Mouse (Mus musculus) spleen, adult 12 weeks (tissue): ENCODE measurements around the gene Vipr2.

Experiments used
- DNase-seq: peaks from one replicate; pipeline ENCODE4 v3.0.0; 2022; ENCODE audit warnings: low spot score

Gene Vipr2

DNA sequence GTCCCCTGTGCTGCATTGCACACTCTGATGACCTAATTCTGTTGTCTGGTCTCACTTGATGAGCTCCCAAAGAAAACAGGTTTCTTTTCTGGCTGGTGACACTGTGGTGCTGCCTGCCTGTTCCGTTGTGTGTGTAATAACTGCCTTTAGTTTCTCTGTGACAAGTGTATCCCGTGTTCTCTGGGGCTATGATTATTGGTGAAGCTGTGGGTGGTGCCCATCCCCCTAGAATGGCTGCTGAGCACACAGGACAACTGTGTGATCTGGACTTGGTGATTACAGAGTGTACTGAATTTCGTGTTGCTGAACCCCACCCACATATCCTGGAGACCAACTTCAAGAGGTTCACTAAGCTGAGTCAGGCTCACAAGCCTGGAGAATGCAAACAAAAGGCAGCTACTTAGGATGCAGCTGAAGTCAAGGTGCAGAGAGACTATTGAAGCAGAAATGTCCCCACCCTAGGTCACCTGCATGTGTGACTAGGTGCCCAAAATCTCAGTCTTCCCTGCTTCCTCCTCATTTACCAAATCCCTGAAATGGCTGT, 18.9 kb downstream of the Vipr2 start:
- no peak for DNase-seq

DNA sequence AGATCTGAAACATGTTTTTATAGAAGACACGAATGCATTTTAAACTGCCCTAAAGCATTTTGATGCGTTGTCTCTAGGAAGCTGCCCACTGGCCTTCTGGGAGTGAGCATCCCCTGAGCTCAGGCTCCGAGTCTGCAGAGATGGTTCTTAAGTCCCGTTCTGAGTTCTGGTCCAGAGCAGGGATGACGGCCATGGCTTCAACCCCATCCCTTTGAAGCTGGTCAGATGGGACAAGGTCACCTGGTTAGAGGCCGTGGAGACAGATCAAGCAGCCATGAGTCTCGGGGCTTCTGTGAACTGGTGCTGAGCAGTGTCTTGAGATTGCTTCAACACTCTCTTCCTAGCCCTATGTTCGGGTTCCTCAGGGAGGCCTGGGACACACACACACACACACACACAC, 19.6 kb downstream of the Vipr2 start:
- no peak for DNase-seq

DNA sequence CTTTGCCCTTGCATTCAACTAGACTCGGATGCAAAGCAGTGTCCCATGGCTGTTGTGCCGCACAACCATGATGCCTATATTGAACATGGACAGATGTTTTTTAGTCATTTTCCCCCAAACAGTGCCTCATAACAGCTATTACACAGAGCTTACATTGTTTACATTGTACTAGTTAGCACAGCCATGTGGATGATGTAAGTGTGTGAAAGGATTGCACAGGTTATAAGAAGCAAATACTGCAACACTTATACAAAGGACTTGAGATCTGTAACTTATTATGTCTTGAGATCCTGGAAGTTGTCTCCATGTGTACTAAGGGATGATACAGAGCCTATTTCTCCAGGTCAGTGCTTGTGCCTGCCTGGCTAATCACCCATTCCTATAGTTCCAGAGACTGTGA, 24.4 kb downstream of the Vipr2 start:
- no peak for DNase-seq

DNA sequence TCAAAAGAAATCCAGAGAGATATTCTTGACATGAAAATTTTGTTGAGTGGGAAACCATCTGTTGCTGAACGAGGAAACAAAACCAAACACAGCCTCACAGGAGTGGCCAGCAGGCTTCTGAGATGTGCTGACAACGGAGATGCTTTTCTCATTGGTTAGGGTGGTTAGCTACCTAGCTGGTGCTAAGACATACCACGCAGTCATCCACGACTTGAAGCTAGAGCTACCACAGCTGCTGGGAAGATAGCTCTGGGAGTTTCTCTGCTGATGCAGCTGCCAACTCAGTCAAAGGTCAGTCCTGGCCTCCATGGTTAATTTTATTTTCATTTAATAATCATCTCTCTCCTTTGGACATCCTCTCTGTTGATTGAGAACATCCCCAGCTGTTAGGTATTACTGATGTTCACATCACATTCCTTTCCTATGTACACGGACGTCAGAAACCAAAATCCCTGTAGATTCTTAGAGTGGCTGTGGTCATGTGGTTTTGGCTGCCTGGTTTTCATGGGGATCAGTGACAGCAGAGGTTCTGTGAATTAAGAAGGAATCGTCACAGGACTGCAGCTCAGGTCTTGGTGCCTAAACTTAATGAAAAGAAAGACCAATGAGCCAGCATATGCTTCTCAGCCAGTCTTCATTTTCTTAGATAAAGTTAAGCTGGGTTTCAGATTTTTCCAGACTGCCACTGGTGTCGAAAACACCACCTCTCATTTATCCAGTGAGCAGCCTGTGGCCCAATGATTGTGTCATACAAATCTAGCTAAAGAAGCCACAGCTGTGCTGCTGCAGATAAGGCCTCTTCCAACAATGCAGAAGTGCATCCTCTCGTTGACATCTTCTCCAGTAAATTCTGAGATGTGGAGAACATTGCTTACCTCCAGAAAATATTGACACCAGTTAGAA, 32.2 kb downstream of the Vipr2 start:
- DNase-seq = no peak

DNA sequence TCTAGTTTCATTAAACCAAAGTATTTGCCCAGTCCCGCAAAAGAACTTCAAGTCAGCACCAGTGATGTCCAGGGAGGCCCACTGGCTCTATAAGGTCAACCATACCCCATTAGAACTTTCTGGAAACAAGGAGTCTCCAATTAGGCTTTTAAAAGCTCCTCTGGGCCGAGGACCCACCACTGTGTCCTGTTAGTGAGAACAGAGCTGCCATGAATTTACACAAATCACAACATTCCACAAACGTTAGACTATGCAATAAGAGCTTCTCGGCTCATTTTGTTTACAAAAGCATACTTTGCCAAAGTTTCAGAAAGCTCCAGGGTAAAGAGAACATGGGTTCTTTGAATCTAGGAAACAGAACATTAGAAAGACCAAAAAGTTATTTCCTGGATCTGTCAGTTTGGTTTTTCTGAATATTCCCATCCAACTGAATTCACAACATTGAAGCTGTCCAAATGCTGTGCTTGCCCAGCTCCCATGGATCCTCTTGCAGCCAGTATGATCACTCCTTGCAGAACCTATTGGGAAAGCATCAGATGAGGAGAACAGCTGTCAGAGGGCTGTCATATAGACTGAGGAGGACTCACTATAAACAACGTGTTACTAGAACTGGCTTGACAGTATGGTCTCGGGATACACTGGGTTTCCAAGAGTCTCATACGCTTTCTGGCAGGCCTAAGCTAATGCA, 33.6 kb downstream of the Vipr2 start:
- no peak for DNase-seq

DNA sequence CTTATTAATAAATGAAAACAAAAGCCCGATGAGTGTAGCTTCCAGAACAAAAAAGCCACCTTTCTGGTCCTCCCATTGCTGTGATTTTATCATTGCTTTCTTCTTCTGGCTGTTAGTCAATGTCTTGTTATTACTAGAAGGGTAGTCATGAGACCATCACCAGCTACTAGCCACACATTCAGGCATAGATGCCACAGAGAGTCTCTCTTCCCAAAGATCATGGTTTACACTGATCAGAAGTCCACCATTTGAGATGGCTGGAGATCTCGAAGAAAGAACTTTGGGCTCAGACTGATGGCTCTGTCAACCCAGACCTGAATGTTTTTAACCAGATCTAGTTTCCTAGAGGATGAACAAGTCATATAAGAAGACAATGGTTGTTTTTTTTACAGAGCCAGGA, 38.3 kb downstream of the Vipr2 start:
- no peak for DNase-seq

DNA sequence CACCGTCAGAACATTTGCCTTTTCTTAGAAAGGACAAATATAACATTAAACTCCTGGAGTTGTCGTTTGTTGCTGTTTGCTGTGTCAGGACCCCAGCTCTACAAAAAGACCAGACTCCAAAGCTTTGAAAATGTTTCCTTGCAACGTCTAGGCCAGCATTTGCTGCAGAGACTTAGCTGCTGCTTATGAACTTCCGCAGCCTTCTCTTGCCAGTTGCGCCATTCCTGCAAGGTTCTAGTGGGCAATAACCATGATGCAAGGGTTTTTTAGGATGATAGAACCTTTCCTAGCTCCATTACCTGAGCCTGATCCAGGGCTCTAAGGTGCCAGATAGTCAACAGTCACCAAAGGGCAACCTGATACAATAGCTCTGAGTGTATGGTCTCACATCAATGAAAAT, 38.9 kb downstream of the Vipr2 start:
- no peak for DNase-seq

DNA sequence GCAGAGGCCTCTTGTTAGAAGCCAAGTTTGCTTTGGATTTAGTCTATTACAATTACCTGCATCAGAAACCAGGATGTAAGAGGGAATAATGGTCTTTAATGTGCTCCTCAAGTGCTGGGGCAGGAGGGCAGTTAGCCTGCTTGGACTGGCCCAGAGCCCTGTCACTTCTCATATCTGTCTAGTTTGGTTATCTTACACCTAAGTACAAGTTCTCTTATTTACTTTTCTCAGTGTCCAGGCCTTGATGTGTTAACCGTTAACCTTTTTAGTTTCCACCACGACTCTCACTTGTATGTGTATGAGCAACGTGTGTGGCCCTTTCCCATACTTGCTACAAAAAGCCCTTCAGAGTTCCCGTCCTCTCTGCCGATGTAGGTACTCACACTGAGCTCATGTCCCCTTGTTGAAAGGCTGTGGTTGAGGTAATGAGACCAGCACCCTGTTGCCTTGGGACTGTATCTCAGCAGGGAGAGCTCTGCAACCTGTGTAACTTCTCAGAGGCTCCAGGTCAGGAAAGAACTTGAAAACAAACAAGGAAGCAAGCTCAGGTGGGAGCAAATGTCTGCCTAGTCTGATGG, 39.9 kb downstream of the Vipr2 start:
- DNase-seq = no peak

DNA sequence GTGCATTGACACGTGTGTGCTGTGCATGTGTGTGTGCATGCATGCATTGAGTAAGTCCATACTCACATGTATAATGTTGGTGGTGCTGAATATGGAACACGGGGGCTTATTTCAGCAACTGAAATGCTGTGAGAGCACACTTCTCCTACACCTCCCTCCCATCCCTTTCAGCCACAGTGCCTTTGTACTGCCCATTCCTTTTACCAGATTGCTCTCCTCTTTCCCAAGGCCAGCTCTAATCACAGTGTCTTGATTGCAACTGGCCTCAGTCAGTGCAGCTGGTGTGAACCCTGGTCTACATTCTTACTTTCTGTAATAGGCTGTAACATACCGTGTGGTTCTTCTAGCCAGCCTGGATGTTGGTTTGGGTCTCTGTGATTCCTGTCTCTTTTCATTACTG, 41.5 kb downstream of the Vipr2 start:
- no peak for DNase-seq

DNA sequence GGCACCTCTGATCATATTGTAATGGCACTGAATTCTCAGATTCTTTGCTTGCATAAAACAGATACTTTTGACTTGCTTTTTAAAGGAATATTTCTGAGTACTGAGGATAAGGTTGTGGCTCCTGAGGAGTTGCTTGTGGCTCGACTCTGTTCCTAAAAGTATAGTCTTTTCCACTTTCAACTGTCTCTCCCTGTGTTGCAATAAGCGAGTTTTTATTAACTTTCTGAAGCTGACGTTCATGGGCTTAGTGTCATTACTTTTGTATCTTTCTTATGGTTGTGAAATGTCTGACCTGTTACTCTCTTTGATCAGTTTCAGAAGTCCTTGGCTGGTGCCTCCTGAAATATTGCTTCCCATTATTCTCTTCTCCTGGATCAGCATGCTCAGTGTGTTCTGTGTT, 46.3 kb downstream of the Vipr2 start:
- DNase-seq = no peak

DNA sequence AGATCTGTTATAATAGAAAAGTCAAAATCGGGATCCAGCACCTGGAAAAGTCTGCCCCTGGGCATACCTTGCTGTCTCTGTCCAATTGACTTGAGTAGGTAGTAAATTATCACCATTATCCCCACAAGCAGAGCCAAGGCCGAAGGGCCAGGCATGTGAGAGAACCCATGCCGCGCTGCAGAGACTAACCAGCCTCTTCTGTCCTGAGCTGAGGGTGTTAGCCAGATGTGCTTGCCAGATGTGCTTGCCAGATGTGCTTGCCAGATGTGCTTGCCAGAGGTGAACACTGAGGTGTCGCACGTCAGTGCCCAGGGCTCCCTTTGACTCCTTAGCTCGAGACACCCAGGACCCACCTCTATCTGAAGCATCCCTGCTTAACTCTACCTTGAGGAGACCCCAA, 53.4 kb downstream of the Vipr2 start:
- no peak for DNase-seq

DNA sequence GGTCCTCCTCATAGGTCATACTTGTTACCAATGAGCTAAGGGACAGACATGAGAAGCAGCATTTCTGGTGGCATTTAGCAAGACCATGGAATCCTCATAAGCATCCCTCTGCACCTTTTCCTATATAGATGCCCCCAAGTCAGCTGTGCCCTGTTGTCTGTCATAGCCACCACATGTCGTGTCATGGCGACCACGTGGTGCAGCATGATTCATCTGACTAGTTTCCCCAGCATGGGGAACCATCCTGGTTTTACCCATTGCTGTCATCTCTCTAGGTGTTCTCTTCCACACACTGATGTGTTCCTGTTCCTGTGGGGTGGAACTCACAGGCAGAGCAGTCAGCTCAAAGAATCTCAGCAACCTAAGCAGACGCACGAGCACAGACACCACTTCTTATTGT, 55.4 kb downstream of the Vipr2 start:
- no peak for DNase-seq

DNA sequence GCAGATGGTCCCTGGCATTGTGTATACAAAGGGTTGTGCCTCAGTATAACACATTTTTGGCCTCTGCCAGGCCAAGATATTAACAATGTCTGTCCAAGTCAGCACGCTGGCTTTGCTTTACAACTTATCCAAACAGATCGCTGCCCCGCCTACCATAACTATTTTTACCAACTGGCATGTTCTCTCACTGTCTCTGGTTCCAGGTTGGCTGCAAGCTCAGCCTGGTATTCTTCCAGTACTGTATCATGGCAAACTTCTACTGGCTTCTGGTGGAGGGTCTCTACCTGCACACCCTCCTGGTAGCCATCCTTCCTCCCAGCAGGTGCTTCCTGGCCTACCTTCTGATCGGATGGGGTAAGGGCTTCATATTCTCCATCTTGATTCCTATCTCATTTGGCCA, 58.4 kb downstream of the Vipr2 start:
- no peak for DNase-seq

DNA sequence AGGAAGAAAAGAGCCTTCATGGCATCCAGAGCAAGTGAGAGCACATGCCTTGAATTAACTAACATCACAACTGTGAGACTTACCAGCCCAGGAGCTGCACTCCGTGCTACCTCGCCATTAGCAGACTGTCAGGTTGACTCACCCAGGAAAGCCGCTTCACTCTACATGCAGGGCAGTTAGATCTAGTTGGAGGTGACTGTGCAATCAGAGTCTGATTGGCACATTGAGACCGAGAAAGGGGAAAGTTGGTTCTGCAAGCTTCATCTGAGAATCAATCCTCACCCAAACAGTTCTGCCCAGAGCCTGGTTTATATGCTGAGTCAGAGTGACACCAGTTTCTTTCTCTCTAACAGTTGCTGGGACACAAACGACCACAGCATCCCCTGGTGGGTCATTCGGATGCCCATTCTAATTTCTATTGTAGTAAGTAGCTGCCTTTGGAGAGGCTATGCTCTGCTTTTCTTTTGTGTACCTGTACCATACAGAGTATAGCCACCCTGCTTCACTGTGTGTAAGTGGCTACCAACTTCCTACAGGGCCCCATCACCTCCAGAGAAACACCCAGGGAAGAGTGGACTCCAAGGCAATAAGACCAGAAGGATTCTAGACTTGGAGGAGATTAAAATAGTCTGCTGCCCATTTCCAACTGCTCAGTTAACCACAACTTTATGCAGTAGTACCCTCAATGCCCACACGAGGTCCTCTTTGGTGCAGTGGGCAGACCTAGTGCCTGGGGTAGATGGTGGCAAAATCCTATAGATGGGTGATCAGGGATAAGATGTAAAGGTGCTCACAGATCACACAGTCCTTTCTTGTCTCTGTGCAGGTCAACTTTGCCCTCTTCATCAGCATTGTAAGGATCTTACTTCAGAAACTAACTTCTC, 61.0 kb downstream of the Vipr2 start:
- no peak for DNase-seq

DNA sequence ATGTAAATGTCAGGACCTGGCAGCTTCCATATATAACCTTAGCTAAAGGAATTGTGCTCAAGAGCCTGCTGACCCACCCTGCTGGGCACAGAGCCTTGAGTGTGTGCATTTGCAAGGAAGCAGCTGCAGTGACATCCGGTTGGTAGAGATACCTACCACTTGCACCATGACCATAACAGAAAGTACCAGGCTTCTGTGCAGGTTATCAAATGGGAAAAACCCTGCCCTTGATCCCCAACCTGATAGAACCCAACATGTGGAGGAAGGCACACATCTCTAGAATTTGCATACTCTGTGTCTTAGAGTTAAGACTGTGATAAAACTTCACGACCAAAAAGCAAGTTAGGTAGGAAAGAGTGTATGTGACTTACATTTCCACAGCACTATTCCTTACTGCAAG, 63.1 kb downstream of the Vipr2 start:
- no peak for DNase-seq

DNA sequence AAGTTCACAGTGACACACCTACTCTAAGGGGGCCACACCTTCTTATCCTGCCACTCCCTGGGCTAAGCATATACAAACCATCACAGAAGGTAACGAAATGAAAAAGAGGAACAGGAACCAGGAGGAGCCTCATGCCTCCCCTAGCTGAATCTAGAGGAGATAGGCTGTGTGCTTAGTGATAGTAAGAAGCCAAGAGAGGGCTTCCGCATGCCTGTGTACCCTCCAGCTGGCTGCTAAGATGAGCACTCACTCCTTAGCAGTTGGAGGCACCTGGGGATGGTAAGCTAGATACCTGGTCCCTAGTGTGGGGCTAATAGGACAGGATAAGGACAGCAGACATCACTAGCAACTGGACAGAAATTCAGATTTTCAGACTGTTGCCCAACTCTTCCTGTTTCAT, 64.3 kb downstream of the Vipr2 start:
- DNase-seq = no peak

DNA sequence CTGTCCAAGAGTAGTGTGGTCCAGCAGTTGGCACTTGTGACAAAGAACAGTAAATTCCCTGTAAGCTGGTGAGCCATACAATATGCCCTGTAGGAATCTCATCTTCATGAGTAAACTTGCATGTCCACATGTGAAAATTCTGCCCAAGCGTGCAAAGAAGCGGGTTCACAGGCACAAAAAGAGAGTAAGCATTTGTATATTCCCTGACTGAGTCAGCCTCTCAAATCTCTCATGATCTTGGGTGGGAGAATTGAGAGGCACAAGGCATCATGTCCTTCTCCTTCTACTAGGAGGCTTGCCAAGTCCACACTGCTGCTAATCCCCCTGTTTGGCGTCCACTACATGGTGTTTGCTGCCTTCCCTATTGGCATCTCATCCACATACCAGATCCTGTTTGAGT, 64.9 kb downstream of the Vipr2 start:
- DNase-seq = no peak

DNA sequence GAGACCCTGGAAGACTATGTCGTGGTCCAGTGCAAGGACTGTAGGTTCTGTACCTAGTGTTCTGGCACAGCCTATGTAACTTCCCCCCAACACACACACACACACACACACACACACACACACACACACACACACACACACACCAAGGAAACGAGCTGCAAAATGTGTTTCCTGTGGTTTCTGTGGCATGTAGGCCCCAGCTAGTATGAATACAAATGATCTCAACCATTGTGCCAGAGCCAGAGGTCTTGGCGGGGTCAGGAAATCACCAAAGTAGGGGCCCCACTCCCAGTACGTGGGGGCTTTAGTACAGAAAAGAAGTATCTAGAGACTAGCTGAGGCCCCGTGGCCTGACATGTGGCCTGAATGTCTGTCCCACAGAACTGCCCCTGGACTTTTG, 67.7 kb downstream of the Vipr2 start:
- no peak for DNase-seq

DNA sequence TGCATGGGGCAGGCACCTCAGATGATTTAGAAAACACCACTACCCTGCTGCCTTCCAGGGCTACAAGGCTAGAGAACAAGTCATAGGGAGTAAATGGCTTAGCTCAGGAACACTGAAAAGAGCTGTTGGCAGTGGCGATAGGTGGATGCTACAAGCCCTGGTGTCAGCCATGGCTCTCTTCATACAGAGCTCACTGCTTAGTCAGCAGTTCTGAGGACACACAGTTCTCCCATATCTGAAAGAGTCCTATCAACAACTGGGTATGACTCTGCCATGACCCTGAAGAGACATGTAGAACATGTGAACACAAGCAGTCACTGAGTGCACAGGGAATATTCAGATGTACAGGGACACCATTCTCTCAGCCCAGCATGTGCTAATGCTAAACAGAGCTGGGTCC, 68.2 kb downstream of the Vipr2 start:
- no peak for DNase-seq

DNA sequence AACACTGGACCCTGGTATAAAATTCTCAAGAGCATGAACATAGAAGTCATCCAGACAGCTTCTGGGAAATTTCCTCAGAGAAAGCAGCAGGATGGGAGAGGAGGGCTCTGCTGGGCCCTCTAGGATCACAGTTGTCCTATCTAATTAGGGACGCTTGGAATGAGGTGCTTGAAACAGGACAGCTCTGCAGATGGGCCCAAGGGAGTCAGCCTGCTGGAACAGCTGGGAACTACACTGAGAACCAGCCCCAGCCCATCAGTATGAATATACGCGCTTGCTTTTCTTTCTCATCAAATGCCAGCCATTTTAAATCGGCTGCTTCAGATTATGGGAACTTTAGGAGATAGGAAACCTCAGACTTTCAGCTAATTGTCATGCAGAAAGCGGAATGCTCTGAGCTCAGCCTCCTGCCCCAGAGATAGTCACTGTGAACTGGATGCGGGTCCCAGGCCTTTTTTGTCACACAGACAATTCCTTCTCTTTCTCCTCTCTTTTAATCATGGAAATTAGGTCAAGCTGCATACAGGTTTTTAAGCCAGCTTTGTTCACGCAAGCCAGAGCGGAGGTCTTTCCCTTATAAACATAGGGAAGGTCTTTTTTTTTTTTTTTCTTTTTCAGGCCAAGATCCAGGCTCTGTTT, 69.6 kb downstream of the Vipr2 start:
- DNase-seq = no peak

DNA sequence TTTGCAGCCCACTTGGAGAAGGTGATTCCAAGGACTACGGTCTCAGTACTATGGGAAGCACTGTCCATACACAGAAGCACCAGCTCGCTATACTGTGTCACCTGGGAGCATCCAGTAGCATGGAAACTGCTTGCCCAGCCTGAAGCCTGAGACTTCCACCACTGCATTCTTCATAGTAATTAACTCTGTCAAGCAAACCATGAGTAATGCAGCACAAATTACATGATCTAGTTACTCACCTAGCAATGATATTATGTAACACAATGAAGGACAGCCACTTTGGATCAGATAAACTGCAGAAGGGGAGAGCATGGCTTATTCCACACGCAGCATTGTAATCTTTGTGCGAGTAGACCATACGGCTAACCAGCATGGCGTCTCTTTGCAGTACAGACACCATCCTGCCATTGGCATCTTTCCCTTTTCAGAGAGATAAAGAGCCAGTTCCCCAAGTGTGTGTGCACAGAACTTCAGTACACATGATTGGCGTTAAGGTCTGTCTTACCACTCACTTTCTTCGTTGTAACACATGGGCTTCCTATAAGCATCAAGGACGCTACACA, 75.4 kb downstream of the Vipr2 start:
- no peak for DNase-seq
